Mouse (Mus musculus): ENCODE measurements around the gene Cxcl2. TPM values are rescaled to one million over a fixed set of nuclear protein-coding genes. Genes with fewer than 3 reads are reported as not detected.
A peak's percentile ranks its signal among the peaks of the same experiment; 100 is the strongest.

Gene Cxcl2
- polyA plus RNA-seq, 1 experiment: not detected

GRCm38 (mm10) chr5:90888661-90889060 is 15.0 kb upstream of the Cxcl2 start:
- TF ChIP-seq USF1 (IDR thresholded peaks at IDR 0.05; ENCODE audit: low read depth) (no peak), MYOD1 (IDR thresholded peaks at IDR 0.05; ENCODE audit: control insufficient read depth, insufficient read length, low read depth) (no peak)
- Histone ChIP-seq H3K4me3 (ENCODE audit: insufficient read depth, poor library complexity, severe bottlenecking) (no peak overlapping the region), H3ac (ENCODE audit: control insufficient read depth, insufficient read length, low read depth) (no peak overlapping the region), H3K27me3 (ENCODE audit: control insufficient read depth, insufficient read depth, insufficient read length) (no peaks in the 10 kb centered on the region), H3K79me3 (ENCODE audit: low read depth) (no peaks in the 10 kb centered on the region), H3K36me3 (ENCODE audit: control insufficient read depth, insufficient read depth) (no peaks in the 10 kb centered on the region), H3K79me2 (ENCODE audit: control insufficient read depth, insufficient read depth) (peaks cover 10% of the 10 kb centered on the region)

- TF ChIP-seq MAX (IDR thresholded peaks at IDR 0.05) (peak; percentile 22), USF1 (IDR thresholded peaks at IDR 0.05; ENCODE audit: low read depth) (peak; percentile 28), MYOG (IDR thresholded peaks at IDR 0.05; ENCODE audit: control insufficient read depth, extremely low read depth, insufficient read length) (no peak)
- H3K36me3 ChIP-seq (ENCODE audit: control insufficient read depth, insufficient read depth): no peaks in the 10 kb centered on the region
- peak within 1 kb of the TSS; percentile 41 for H3K4me3 ChIP-seq (ENCODE audit: insufficient read depth, poor library complexity, severe bottlenecking)
- peak within 1 kb of the TSS; percentile 87 for H3ac ChIP-seq (ENCODE audit: control insufficient read depth, insufficient read length, low read depth)
- H3K27me3 ChIP-seq (ENCODE audit: control insufficient read depth, insufficient read depth, insufficient read length): no peaks in the 10 kb centered on the region
- H3K79me3 ChIP-seq (ENCODE audit: low read depth): no peaks in the 10 kb centered on the region
- peaks cover 10% of the 10 kb centered on the region for H3K79me2 ChIP-seq (ENCODE audit: control insufficient read depth, insufficient read depth)
Observed at GRCm38 (mm10) chr5:90890519-90891463, 12.9 kb upstream of the Cxcl2 start, which contains the start of gene Cxcl1. Cxcl1 (plus strand) TSS chr5:90891241.

- Histone ChIP-seq H3K36me3 (ENCODE audit: control insufficient read depth, insufficient read depth) (no peaks in the 10 kb centered on the region), H3K79me2 (ENCODE audit: control insufficient read depth, insufficient read depth) (peaks cover 10% of the 10 kb centered on the region), H3K4me3 (ENCODE audit: insufficient read depth, poor library complexity, severe bottlenecking) (peak overlapping the region; percentile 41), H3ac (ENCODE audit: control insufficient read depth, insufficient read length, low read depth) (peak overlapping the region; percentile 87), H3K27me3 (ENCODE audit: control insufficient read depth, insufficient read depth, insufficient read length) (no peaks in the 10 kb centered on the region), H3K79me3 (ENCODE audit: low read depth) (no peaks in the 10 kb centered on the region)
- TF ChIP-seq CEBPB (IDR thresholded peaks at IDR 0.05; ENCODE audit: low read depth): no peak
Observed at GRCm38 (mm10) chr5:90891464-90891813, 12.2 kb upstream of the Cxcl2 start.

GRCm38 (mm10) chr5:90894231-90894630 is 9.4 kb upstream of the Cxcl2 start:
- H3K79me2 ChIP-seq (ENCODE audit: control insufficient read depth, insufficient read depth): peaks cover 10% of the 10 kb centered on the region
- H3K27me3 ChIP-seq (ENCODE audit: control insufficient read depth, insufficient read depth, insufficient read length): no peaks in the 10 kb centered on the region
- H3K79me3 ChIP-seq (ENCODE audit: low read depth): no peaks in the 10 kb centered on the region
- H3K36me3 ChIP-seq (ENCODE audit: control insufficient read depth, insufficient read depth): no peaks in the 10 kb centered on the region
- TF ChIP-seq USF1 (IDR thresholded peaks at IDR 0.05; ENCODE audit: low read depth) (no peak), MYOD1 (IDR thresholded peaks at IDR 0.05; ENCODE audit: control insufficient read depth, insufficient read length, low read depth) (no peak), MYOG (IDR thresholded peaks at IDR 0.05; ENCODE audit: control insufficient read depth, extremely low read depth, insufficient read length) (no peak), CTCF (IDR thresholded peaks at IDR 0.05; ENCODE audit: control insufficient read depth, insufficient read depth, insufficient read length) (no peak), CEBPB (IDR thresholded peaks at IDR 0.05; ENCODE audit: low read depth) (no peak), MAX (IDR thresholded peaks at IDR 0.05) (no peak), FOSL1 (IDR thresholded peaks at IDR 0.05; ENCODE audit: insufficient read depth, low read length, poor library complexity, severe bottlenecking) (no peak)
- H3ac ChIP-seq (ENCODE audit: control insufficient read depth, insufficient read length, low read depth): no peak overlapping the region
- no peak overlapping the region for H3K4me3 ChIP-seq (ENCODE audit: insufficient read depth, poor library complexity, severe bottlenecking)

GRCm38 (mm10) chr5:90897429-90897828 is 6.2 kb upstream of the Cxcl2 start:
- Histone ChIP-seq H3K79me3 (ENCODE audit: low read depth) (no peaks in the 10 kb centered on the region), H3K27me3 (ENCODE audit: control insufficient read depth, insufficient read depth, insufficient read length) (no peaks in the 10 kb centered on the region), H3K36me3 (ENCODE audit: control insufficient read depth, insufficient read depth) (no peaks in the 10 kb centered on the region), H3K4me3 (ENCODE audit: insufficient read depth, poor library complexity, severe bottlenecking) (no peak overlapping the region), H3ac (ENCODE audit: control insufficient read depth, insufficient read length, low read depth) (no peak overlapping the region), H3K79me2 (ENCODE audit: control insufficient read depth, insufficient read depth) (no peaks in the 10 kb centered on the region)
- TF ChIP-seq MAX (IDR thresholded peaks at IDR 0.05) (no peak), FOSL1 (IDR thresholded peaks at IDR 0.05; ENCODE audit: insufficient read depth, low read length, poor library complexity, severe bottlenecking) (no peak), MYOD1 (IDR thresholded peaks at IDR 0.05; ENCODE audit: control insufficient read depth, insufficient read length, low read depth) (no peak), USF1 (IDR thresholded peaks at IDR 0.05; ENCODE audit: low read depth) (no peak), CEBPB (IDR thresholded peaks at IDR 0.05; ENCODE audit: low read depth) (no peak), MYOG (IDR thresholded peaks at IDR 0.05; ENCODE audit: control insufficient read depth, extremely low read depth, insufficient read length) (no peak), CTCF (IDR thresholded peaks at IDR 0.05; ENCODE audit: control insufficient read depth, insufficient read depth, insufficient read length) (no peak)

- Histone ChIP-seq H3ac (ENCODE audit: control insufficient read depth, insufficient read length, low read depth) (no peak overlapping the region), H3K79me3 (ENCODE audit: low read depth) (no peaks in the 10 kb centered on the region), H3K27me3 (ENCODE audit: control insufficient read depth, insufficient read depth, insufficient read length) (no peaks in the 10 kb centered on the region), H3K79me2 (ENCODE audit: control insufficient read depth, insufficient read depth) (no peaks in the 10 kb centered on the region), H3K4me3 (ENCODE audit: insufficient read depth, poor library complexity, severe bottlenecking) (no peak overlapping the region), H3K36me3 (ENCODE audit: control insufficient read depth, insufficient read depth) (no peaks in the 10 kb centered on the region)
- TF ChIP-seq USF1 (IDR thresholded peaks at IDR 0.05; ENCODE audit: low read depth) (no peak), CTCF (IDR thresholded peaks at IDR 0.05; ENCODE audit: control insufficient read depth, insufficient read depth, insufficient read length) (no peak), FOSL1 (IDR thresholded peaks at IDR 0.05; ENCODE audit: insufficient read depth, low read length, poor library complexity, severe bottlenecking) (no peak), MAX (IDR thresholded peaks at IDR 0.05) (no peak), CEBPB (IDR thresholded peaks at IDR 0.05; ENCODE audit: low read depth) (no peak), MYOG (IDR thresholded peaks at IDR 0.05; ENCODE audit: control insufficient read depth, extremely low read depth, insufficient read length) (no peak), MYOD1 (IDR thresholded peaks at IDR 0.05; ENCODE audit: control insufficient read depth, insufficient read length, low read depth) (no peak)
Observed at GRCm38 (mm10) chr5:90899308-90899707, 4.4 kb upstream of the Cxcl2 start.
